Mouse (Mus musculus): Measurements from ENCODE around the gene Gm14403.
"Not testable (repeated sequence)": the region's sequence is repeated elsewhere in the genome, so short reads cannot be mapped to it uniquely, and the experiment has no call there.

Gm14403 gene

GRCm38 (mm10) chr2:177498067-177498466 lies at the start of gene Gm14403:
Gene Gm14403, plus strand, starts transcription at chr2:177498215.
- peak; percentile 55 to 59 for DNase-seq

- peak; percentile 33 to 46 for DNase-seq
These were observed 33.3 kb upstream of the Gm14403 start, which contains the start of gene Zfp970 for GRCm38 (mm10) chr2:177464676-177465075. Gene Zfp970, plus strand, starts transcription at chr2:177464733.

- not testable (repeated sequence) for DNase-seq
These were observed 29.8 kb upstream of the Gm14403 start for GRCm38 (mm10) chr2:177468222-177468621.

- DNase-seq: not testable (repeated sequence)
These were observed 25.8 kb upstream of the Gm14403 start for GRCm38 (mm10) chr2:177472261-177472660.

- DNase-seq: not testable (repeated sequence)
These were observed 16.0 kb upstream of the Gm14403 start for GRCm38 (mm10) chr2:177481971-177482370.

- not testable (repeated sequence) for DNase-seq
These were observed 14.6 kb upstream of the Gm14403 start for GRCm38 (mm10) chr2:177483238-177483948.

- not testable (repeated sequence) for DNase-seq
These were observed 1.2 kb downstream of the Gm14403 start for GRCm38 (mm10) chr2:177499182-177499581.

GRCm38 (mm10) chr2:177505211-177505719 lies 7.2 kb downstream of the Gm14403 start:
- not testable (repeated sequence) for DNase-seq

- not testable (repeated sequence) for DNase-seq
These were observed 13.4 kb downstream of the Gm14403 start for GRCm38 (mm10) chr2:177511381-177511780.

- DNase-seq: not testable (repeated sequence)
These were observed 14.0 kb downstream of the Gm14403 start for GRCm38 (mm10) chr2:177511972-177512371.

- not testable (repeated sequence) for DNase-seq
These were observed 16.0 kb downstream of the Gm14403 start for GRCm38 (mm10) chr2:177513991-177514479.

- DNase-seq: not testable (repeated sequence)
These were observed 19.7 kb downstream of the Gm14403 start for GRCm38 (mm10) chr2:177517746-177518145.

GRCm38 (mm10) chr2:177518354-177518753 lies 20.3 kb downstream of the Gm14403 start:
- not testable (repeated sequence) for DNase-seq

- DNase-seq: not testable (repeated sequence)
These were observed 20.9 kb downstream of the Gm14403 start for GRCm38 (mm10) chr2:177518960-177519359.

GRCm38 (mm10) chr2:177520035-177520434 lies 22.0 kb downstream of the Gm14403 start:
- DNase-seq: no peak

GRCm38 (mm10) chr2:177523061-177523460 lies 25.0 kb downstream of the Gm14403 start:
- no peak for DNase-seq

- not testable (repeated sequence) for DNase-seq
These were observed 25.7 kb downstream of the Gm14403 start for GRCm38 (mm10) chr2:177523674-177524073.

- DNase-seq: not testable (repeated sequence)
These were observed 26.2 kb downstream of the Gm14403 start for GRCm38 (mm10) chr2:177524171-177524570.

GRCm38 (mm10) chr2:177535876-177536275 lies 37.9 kb downstream of the Gm14403 start:
- DNase-seq: no peak

- not testable (repeated sequence) for DNase-seq
These were observed 39.1 kb downstream of the Gm14403 start for GRCm38 (mm10) chr2:177537141-177537540.

- DNase-seq: not testable (repeated sequence)
These were observed 39.7 kb downstream of the Gm14403 start for GRCm38 (mm10) chr2:177537717-177538116.

GRCm38 (mm10) chr2:177555261-177555660 lies 57.2 kb downstream of the Gm14403 start:
- not testable (repeated sequence) for DNase-seq

Data from kidney, adult 8-10 months (tissue).